Mouse (Mus musculus) hindbrain, embryonic 11.5 days (tissue): ENCODE measurements around the gene Ppp1r2. TPM values are rescaled to one million over a fixed set of nuclear protein-coding genes. Genes with fewer than 3 reads are reported as not detected.

ENCODE experiments used
- ATAC-seq: fragments of 200-750 bp; cut with Nextera tagmentation; 2 replicates; pipeline ENCODE4 v1.8.0; 2017; ENCODE audit warnings: mild to moderate bottlenecking, moderate TSS enrichment, moderate library complexity; ENCODE audit not compliant: low FRiP score
- DNase-seq: peaks from one replicate; pipeline ENCODE4 v3.0.0-alpha.2; 2015; ENCODE audit warnings: low spot score
- H3K27ac ChIP-seq: fragments of 300-500 bp; sonication (generic); 2 replicates; pipeline ENCODE4 v1.5.1; 2014; ENCODE audit warnings: mild to moderate bottlenecking, low read depth, low read length
- H3K27me3 ChIP-seq: fragments of 300-500 bp; sonication (generic); 2 replicates; pipeline ENCODE4 v1.6.1; 2014; ENCODE audit warnings: mild to moderate bottlenecking, low read length, moderate library complexity, mixed read lengths; ENCODE audit not compliant: control insufficient read depth, insufficient read depth
- H3K36me3 ChIP-seq: fragments of 300-500 bp; sonication (generic); 2 replicates; pipeline ENCODE4 v1.6.1; 2014; ENCODE audit warnings: mild to moderate bottlenecking, low read length, moderate library complexity, mixed read lengths; ENCODE audit not compliant: control insufficient read depth, insufficient read depth
- H3K4me1 ChIP-seq: fragments of 300-500 bp; sonication (generic); replicated peaks from 2 replicates; pipeline ENCODE4 v1.6.1; 2014; ENCODE audit warnings: low read length, mixed read lengths; ENCODE audit not compliant: control insufficient read depth, insufficient read depth
- H3K4me2 ChIP-seq: fragments of 300-500 bp; sonication (generic); replicated peaks from 2 replicates; pipeline ENCODE4 v1.6.1; 2014; ENCODE audit warnings: mild to moderate bottlenecking, low read depth, low read length
- H3K4me3 ChIP-seq: fragments of 300-500 bp; sonication (generic); 2 replicates; pipeline ENCODE4 v1.5.1; 2014; ENCODE audit warnings: low read depth, low read length
- H3K9ac ChIP-seq: fragments of 300-500 bp; sonication (generic); 2 replicates; pipeline ENCODE4 v1.6.1; 2014; ENCODE audit warnings: low read depth, low read length
- H3K9me3 ChIP-seq: fragments of 300-500 bp; sonication (generic); 2 replicates; pipeline ENCODE4 v1.6.1; 2016; ENCODE audit warnings: low read length; ENCODE audit not compliant: control insufficient read depth
- WGBS: fragments of 180-500 bp; shearing (Covaris S2); extraction: QIAGEN DNeasy Blood & Tissue Kit; methylation state at CpG from one replicate; pipeline ENCODE4 v1.1.7; 2014; 5-methylcytosine and 5-hydroxymethylcytosine counted together
- polyA plus RNA-seq: library from polyadenylated mRNA; unstranded; fragments of >200 nt; fragmentation: Nextera tagmentation; extraction: Ambion mirVana; gene quantifications from 2 replicates; pipeline ENCODE4 v1.2.1, GENCODE M21; 2014

Gene Ppp1r2
- polyA plus RNA-seq, 1 experiment from 2014 or later: 99.3 TPM

- Histone ChIP-seq H3K4me3 (no peak overlapping the region), H3K27ac (no peak overlapping the region), H3K4me2 (no peak overlapping the region), H3K36me3 (no peaks in the 10 kb centered on the region), H3K4me1 (no peaks in the 10 kb centered on the region), H3K9ac (no peak overlapping the region), H3K9me3 (no peaks in the 10 kb centered on the region), H3K27me3 (no peaks in the 10 kb centered on the region)
- ATAC-seq: no peak
- no peak for DNase-seq
- WGBS: 84% methylated on average over 3 of the region's 3 CpGs
Measured at GRCm38 (mm10) chr16:31249401-31249800, 25.7 kb downstream of the Ppp1r2 start.

- no peaks in the 10 kb centered on the region for H3K9me3 ChIP-seq
- DNase-seq (no peak), ATAC-seq (no peak)
- no peaks in the 10 kb centered on the region for H3K27me3 ChIP-seq
- H3K4me2 ChIP-seq: no peak overlapping the region
- no peak overlapping the region for H3K4me3 ChIP-seq
- no peak overlapping the region for H3K27ac ChIP-seq
- H3K4me1 ChIP-seq: no peaks in the 10 kb centered on the region
- 90% methylated on average over 13 of the region's 13 CpGs for WGBS
- no peaks in the 10 kb centered on the region for H3K36me3 ChIP-seq
- H3K9ac ChIP-seq: no peak overlapping the region
Measured at GRCm38 (mm10) chr16:31248717-31249116, 26.4 kb downstream of the Ppp1r2 start.

GRCm38 (mm10) chr16:31247442-31247841 lies 27.6 kb downstream of the Ppp1r2 start:
- ATAC-seq (no peak), DNase-seq (no peak)
- H3K27ac ChIP-seq: no peak overlapping the region
- H3K9ac ChIP-seq: no peak overlapping the region
- H3K4me1 ChIP-seq: no peaks in the 10 kb centered on the region
- no peaks in the 10 kb centered on the region for H3K27me3 ChIP-seq
- no peaks in the 10 kb centered on the region for H3K9me3 ChIP-seq
- no peak overlapping the region for H3K4me2 ChIP-seq
- no peaks in the 10 kb centered on the region for H3K36me3 ChIP-seq
- 82% methylated on average over 7 of the region's 7 CpGs for WGBS
- no peak overlapping the region for H3K4me3 ChIP-seq

GRCm38 (mm10) chr16:31244053-31244452 lies 31.0 kb downstream of the Ppp1r2 start:
- Histone ChIP-seq H3K9me3 (no peaks in the 10 kb centered on the region), H3K36me3 (no peaks in the 10 kb centered on the region), H3K27ac (no peak overlapping the region), H3K4me2 (no peak overlapping the region), H3K4me1 (no peaks in the 10 kb centered on the region), H3K4me3 (no peak overlapping the region), H3K9ac (no peak overlapping the region), H3K27me3 (no peaks in the 10 kb centered on the region)
- DNase-seq: no peak
- 89% methylated on average over 3 of the region's 3 CpGs for WGBS
- no peak for ATAC-seq

GRCm38 (mm10) chr16:31241433-31241832 lies 33.6 kb downstream of the Ppp1r2 start:
- no peak for ATAC-seq
- no peaks in the 10 kb centered on the region for H3K4me1 ChIP-seq
- no peak overlapping the region for H3K4me3 ChIP-seq
- H3K9me3 ChIP-seq: no peaks in the 10 kb centered on the region
- no peaks in the 10 kb centered on the region for H3K27me3 ChIP-seq
- H3K36me3 ChIP-seq: no peaks in the 10 kb centered on the region
- H3K27ac ChIP-seq: no peak overlapping the region
- no peak overlapping the region for H3K4me2 ChIP-seq
- 92% methylated on average over 9 of the region's 9 CpGs for WGBS
- H3K9ac ChIP-seq: no peak overlapping the region
- DNase-seq: no peak

GRCm38 (mm10) chr16:31240569-31240968 lies 34.5 kb downstream of the Ppp1r2 start:
- DNase-seq: no peak
- H3K4me2 ChIP-seq: no peak overlapping the region
- no peaks in the 10 kb centered on the region for H3K9me3 ChIP-seq
- H3K4me1 ChIP-seq: no peaks in the 10 kb centered on the region
- no peaks in the 10 kb centered on the region for H3K27me3 ChIP-seq
- 91% methylated on average over 8 of the region's 8 CpGs for WGBS
- H3K36me3 ChIP-seq: no peaks in the 10 kb centered on the region
- H3K9ac ChIP-seq: no peak overlapping the region
- no peak overlapping the region for H3K27ac ChIP-seq
- H3K4me3 ChIP-seq: no peak overlapping the region
- no peak for ATAC-seq

GRCm38 (mm10) chr16:31238281-31238680 lies 36.8 kb downstream of the Ppp1r2 start:
- no peak overlapping the region for H3K9ac ChIP-seq
- no peaks in the 10 kb centered on the region for H3K4me1 ChIP-seq
- WGBS: 82% methylated on average over 5 of the region's 5 CpGs
- H3K27ac ChIP-seq: no peak overlapping the region
- no peaks in the 10 kb centered on the region for H3K27me3 ChIP-seq
- ATAC-seq: no peak
- no peak overlapping the region for H3K4me3 ChIP-seq
- H3K4me2 ChIP-seq: no peak overlapping the region
- DNase-seq: no peak
- no peaks in the 10 kb centered on the region for H3K9me3 ChIP-seq
- H3K36me3 ChIP-seq: no peaks in the 10 kb centered on the region

GRCm38 (mm10) chr16:31235457-31236310 lies 39.4 kb downstream of the Ppp1r2 start:
- 35% methylated on average over 17 of the region's 18 CpGs for WGBS
- no peak for ATAC-seq
- H3K4me1 ChIP-seq: no peaks in the 10 kb centered on the region
- no peaks in the 10 kb centered on the region for H3K9me3 ChIP-seq
- no peak overlapping the region for H3K27ac ChIP-seq
- H3K27me3 ChIP-seq: no peaks in the 10 kb centered on the region
- H3K4me3 ChIP-seq: no peak overlapping the region
- no peaks in the 10 kb centered on the region for H3K36me3 ChIP-seq
- no peak overlapping the region for H3K4me2 ChIP-seq
- peak; percentile 25 for DNase-seq
- H3K9ac ChIP-seq: no peak overlapping the region

GRCm38 (mm10) chr16:31234808-31235456 lies 40.1 kb downstream of the Ppp1r2 start:
- Histone ChIP-seq H3K9ac (no peak overlapping the region), H3K4me3 (no peak overlapping the region), H3K9me3 (no peaks in the 10 kb centered on the region), H3K4me2 (no peak overlapping the region), H3K27me3 (no peaks in the 10 kb centered on the region), H3K4me1 (no peaks in the 10 kb centered on the region), H3K36me3 (no peaks in the 10 kb centered on the region), H3K27ac (no peak overlapping the region)
- ATAC-seq (no peak), DNase-seq (peak; percentile 10)
- WGBS: 73% methylated on average over 12 of the region's 12 CpGs
